Mouse (Mus musculus): Measurements from ENCODE around the gene Lce1f. TPM values are rescaled to one million over a fixed set of nuclear protein-coding genes. Genes with fewer than 3 reads are reported as not detected.

The Lce1f gene
- polyA plus RNA-seq (2014; fragmentation: Nextera tagmentation; extraction: Ambion mirVana), result not detected in 2 replicates

- WGBS, result 70% methylated on average over 3 of the region's 3 CpGs
- Histone ChIP-seq H3K27me3 (ENCODE audit: control insufficient read depth, insufficient read depth, low read length) (no peaks in the 10 kb centered on the region), H3K9me3 (ENCODE audit: control insufficient read depth, low read length) (no peaks in the 10 kb centered on the region), H3K9ac (ENCODE audit: low read length) (no peak within 1 kb of the TSS), H3K27ac (replicated peaks in 1 of 2; ENCODE audit: control insufficient read depth in 1 of 2, insufficient read depth in 1 of 2, low read depth in 2 of 2, low read length in 2 of 2) (no peak within 1 kb of the TSS), H3K36me3 (ENCODE audit: control insufficient read depth, insufficient read depth, low read length) (no peaks in the 10 kb centered on the region), H3K4me1 (ENCODE audit: control insufficient read depth in 2 of 2, insufficient read depth in 2 of 2, low read length in 2 of 2) (no peaks in the 10 kb centered on the region), H3K4me2 (ENCODE audit: low read length) (no peak within 1 kb of the TSS), H3K4me3 (ENCODE audit: control insufficient read depth in 1 of 2, insufficient read depth in 1 of 2, low read depth in 1 of 2, low read length in 2 of 2) (no peak within 1 kb of the TSS)
- ATAC-seq (ENCODE audit: insufficient number of reproducible peaks, insufficient read depth, low FRiP score, low read depth), result no peak
Measured at GRCm38 (mm10) chr3:92720250-92720649, at the start of gene Lce1f. Gene Lce1f, minus strand, starts transcription at chr3:92720350.

GRCm38 (mm10) chr3:92764965-92765364 lies 44.8 kb upstream of the Lce1f start, which contains the start of gene Lce1h:
Gene Lce1h, minus strand, starts transcription at chr3:92765065.
- H3K4me1 ChIP-seq (ENCODE audit: control insufficient read depth in 2 of 2, insufficient read depth in 2 of 2, low read length in 2 of 2), result no peaks in the 10 kb centered on the region
- no peak within 1 kb of the TSS for H3K9ac ChIP-seq (ENCODE audit: low read length)
- H3K9me3 ChIP-seq (ENCODE audit: control insufficient read depth, low read length), result no peaks in the 10 kb centered on the region
- H3K4me3 ChIP-seq (ENCODE audit: control insufficient read depth in 1 of 2, insufficient read depth in 1 of 2, low read depth in 1 of 2, low read length in 2 of 2), result no peak within 1 kb of the TSS
- no peaks in the 10 kb centered on the region for H3K27me3 ChIP-seq (ENCODE audit: control insufficient read depth, insufficient read depth, low read length)
- no peaks in the 10 kb centered on the region for H3K36me3 ChIP-seq (ENCODE audit: control insufficient read depth, insufficient read depth, low read length)
- 70% methylated on average over 1 of the region's 1 CpGs for WGBS
- ATAC-seq (ENCODE audit: insufficient number of reproducible peaks, insufficient read depth, low FRiP score, low read depth), result no peak
- no peak within 1 kb of the TSS for H3K27ac ChIP-seq (replicated peaks in 1 of 2; ENCODE audit: control insufficient read depth in 1 of 2, insufficient read depth in 1 of 2, low read depth in 2 of 2, low read length in 2 of 2)
- no peak within 1 kb of the TSS for H3K4me2 ChIP-seq (ENCODE audit: low read length)

GRCm38 (mm10) chr3:92753197-92753596 lies 33.0 kb upstream of the Lce1f start:
- H3K27ac ChIP-seq (replicated peaks in 1 of 2; ENCODE audit: control insufficient read depth in 1 of 2, insufficient read depth in 1 of 2, low read depth in 2 of 2, low read length in 2 of 2), result no peak overlapping the region
- no peaks in the 10 kb centered on the region for H3K27me3 ChIP-seq (ENCODE audit: control insufficient read depth, insufficient read depth, low read length)
- no peak overlapping the region for H3K9ac ChIP-seq (ENCODE audit: low read length)
- H3K9me3 ChIP-seq (ENCODE audit: control insufficient read depth, low read length), result no peaks in the 10 kb centered on the region
- H3K36me3 ChIP-seq (ENCODE audit: control insufficient read depth, insufficient read depth, low read length), result no peaks in the 10 kb centered on the region
- H3K4me2 ChIP-seq (ENCODE audit: low read length), result no peak overlapping the region
- no peak for ATAC-seq (ENCODE audit: insufficient number of reproducible peaks, insufficient read depth, low FRiP score, low read depth)
- H3K4me1 ChIP-seq (ENCODE audit: control insufficient read depth in 2 of 2, insufficient read depth in 2 of 2, low read length in 2 of 2), result no peaks in the 10 kb centered on the region
- H3K4me3 ChIP-seq (ENCODE audit: control insufficient read depth in 1 of 2, insufficient read depth in 1 of 2, low read depth in 1 of 2, low read length in 2 of 2), result no peak overlapping the region
- 41% methylated on average over 3 of the region's 3 CpGs for WGBS

GRCm38 (mm10) chr3:92752238-92752637 lies 32.1 kb upstream of the Lce1f start, which contains the start of gene Lce1g:
Gene Lce1g, minus strand, starts transcription at chr3:92752338.
- ATAC-seq (ENCODE audit: insufficient number of reproducible peaks, insufficient read depth, low FRiP score, low read depth), result no peak
- no peak within 1 kb of the TSS for H3K4me2 ChIP-seq (ENCODE audit: low read length)
- no peak within 1 kb of the TSS for H3K27ac ChIP-seq (replicated peaks in 1 of 2; ENCODE audit: control insufficient read depth in 1 of 2, insufficient read depth in 1 of 2, low read depth in 2 of 2, low read length in 2 of 2)
- H3K9ac ChIP-seq (ENCODE audit: low read length), result no peak within 1 kb of the TSS
- no peaks in the 10 kb centered on the region for H3K36me3 ChIP-seq (ENCODE audit: control insufficient read depth, insufficient read depth, low read length)
- no peaks in the 10 kb centered on the region for H3K27me3 ChIP-seq (ENCODE audit: control insufficient read depth, insufficient read depth, low read length)
- no peak within 1 kb of the TSS for H3K4me3 ChIP-seq (ENCODE audit: control insufficient read depth in 1 of 2, insufficient read depth in 1 of 2, low read depth in 1 of 2, low read length in 2 of 2)
- 78% methylated on average over 1 of the region's 1 CpGs for WGBS
- no peaks in the 10 kb centered on the region for H3K4me1 ChIP-seq (ENCODE audit: control insufficient read depth in 2 of 2, insufficient read depth in 2 of 2, low read length in 2 of 2)
- H3K9me3 ChIP-seq (ENCODE audit: control insufficient read depth, low read length), result no peaks in the 10 kb centered on the region

DNA sequence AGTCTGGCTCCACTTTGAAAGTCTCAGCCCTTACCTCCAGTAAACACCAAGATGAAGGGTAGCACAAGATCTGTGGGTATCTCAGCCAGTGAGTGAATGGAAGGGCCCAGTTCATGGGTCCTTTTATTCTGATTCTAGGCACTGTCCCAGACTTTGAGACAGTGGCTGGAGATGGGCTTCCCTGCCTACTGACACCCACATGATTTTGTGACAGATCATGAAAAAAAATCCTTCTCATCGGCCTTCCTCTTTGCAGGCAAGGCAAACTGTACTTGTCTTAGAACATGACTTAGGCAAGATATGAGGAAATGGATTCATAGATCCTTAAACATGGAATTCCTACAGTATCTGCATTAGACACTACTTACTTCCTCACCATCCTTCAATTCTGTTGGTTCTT lies 18.8 kb upstream of the Lce1f start, which contains the start of gene Gm38119:
Gene Gm38119 (minus strand): TSS at position 101 of the 400 bp plus-strand sequence.
- Histone ChIP-seq H3K4me2 (ENCODE audit: low read length) (no peak within 1 kb of the TSS), H3K4me3 (ENCODE audit: control insufficient read depth in 1 of 2, insufficient read depth in 1 of 2, low read depth in 1 of 2, low read length in 2 of 2) (no peak within 1 kb of the TSS), H3K4me1 (ENCODE audit: control insufficient read depth in 2 of 2, insufficient read depth in 2 of 2, low read length in 2 of 2) (no peaks in the 10 kb centered on the region), H3K36me3 (ENCODE audit: control insufficient read depth, insufficient read depth, low read length) (no peaks in the 10 kb centered on the region), H3K9ac (ENCODE audit: low read length) (no peak within 1 kb of the TSS), H3K9me3 (ENCODE audit: control insufficient read depth, low read length) (no peaks in the 10 kb centered on the region), H3K27ac (replicated peaks in 1 of 2; ENCODE audit: control insufficient read depth in 1 of 2, insufficient read depth in 1 of 2, low read depth in 2 of 2, low read length in 2 of 2) (no peak within 1 kb of the TSS), H3K27me3 (ENCODE audit: control insufficient read depth, insufficient read depth, low read length) (no peaks in the 10 kb centered on the region)
- WGBS, result 54% methylated on average over 1 of the region's 1 CpGs
- ATAC-seq (ENCODE audit: insufficient number of reproducible peaks, insufficient read depth, low FRiP score, low read depth), result no peak

DNA sequence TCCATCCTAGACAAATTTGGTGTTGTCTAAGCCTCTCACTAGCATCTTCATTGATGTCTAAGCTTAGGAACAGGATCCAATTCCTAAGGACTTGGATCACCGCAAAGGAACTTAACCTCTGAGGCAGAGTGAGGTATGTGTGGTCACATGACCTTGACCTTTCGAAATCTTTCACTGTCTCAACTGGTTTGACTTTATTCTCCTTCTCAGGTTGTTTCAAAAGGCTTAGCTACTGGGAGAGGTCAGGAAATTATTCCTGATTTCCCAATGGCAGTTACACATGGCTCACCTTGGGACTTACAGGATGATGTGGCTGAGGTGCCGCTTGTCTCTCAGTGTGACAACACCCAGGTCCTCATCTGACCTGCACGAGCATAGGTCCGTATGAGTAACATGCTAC lies 2.5 kb upstream of the Lce1f start:
- H3K27ac ChIP-seq (replicated peaks in 1 of 2; ENCODE audit: control insufficient read depth in 1 of 2, insufficient read depth in 1 of 2, low read depth in 2 of 2, low read length in 2 of 2), result no peak overlapping the region
- no peaks in the 10 kb centered on the region for H3K36me3 ChIP-seq (ENCODE audit: control insufficient read depth, insufficient read depth, low read length)
- H3K4me2 ChIP-seq (ENCODE audit: low read length), result no peak overlapping the region
- H3K27me3 ChIP-seq (ENCODE audit: control insufficient read depth, insufficient read depth, low read length), result no peaks in the 10 kb centered on the region
- no peaks in the 10 kb centered on the region for H3K9me3 ChIP-seq (ENCODE audit: control insufficient read depth, low read length)
- 74% methylated on average over 5 of the region's 5 CpGs for WGBS
- H3K9ac ChIP-seq (ENCODE audit: low read length), result no peak overlapping the region
- ATAC-seq (ENCODE audit: insufficient number of reproducible peaks, insufficient read depth, low FRiP score, low read depth), result no peak
- H3K4me3 ChIP-seq (ENCODE audit: control insufficient read depth in 1 of 2, insufficient read depth in 1 of 2, low read depth in 1 of 2, low read length in 2 of 2), result no peak overlapping the region
- H3K4me1 ChIP-seq (ENCODE audit: control insufficient read depth in 2 of 2, insufficient read depth in 2 of 2, low read length in 2 of 2), result no peaks in the 10 kb centered on the region

DNA sequence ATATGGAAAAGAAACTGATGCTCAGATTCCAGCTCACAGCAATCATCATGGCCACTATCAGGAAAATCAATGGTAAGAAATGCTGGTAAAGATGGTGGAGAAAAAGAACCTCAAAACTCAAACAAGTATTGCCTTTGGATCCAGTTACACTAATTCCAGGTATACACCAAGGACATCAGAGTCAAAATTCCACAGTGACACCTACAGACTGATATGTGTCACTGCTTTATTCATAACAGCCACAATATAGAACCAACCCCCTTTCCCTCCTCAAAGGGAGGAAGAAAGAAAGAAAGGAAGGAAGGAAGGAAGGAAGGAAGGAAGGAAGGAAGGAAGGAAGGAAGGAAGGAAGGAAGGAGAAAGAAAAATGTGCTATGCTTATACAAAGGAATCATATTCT lies 5.0 kb downstream of the Lce1f start:
- Histone ChIP-seq H3K27ac (replicated peaks in 1 of 2; ENCODE audit: control insufficient read depth in 1 of 2, insufficient read depth in 1 of 2, low read depth in 2 of 2, low read length in 2 of 2) (no peak overlapping the region), H3K9ac (ENCODE audit: low read length) (no peak overlapping the region), H3K4me3 (ENCODE audit: control insufficient read depth in 1 of 2, insufficient read depth in 1 of 2, low read depth in 1 of 2, low read length in 2 of 2) (no peak overlapping the region), H3K9me3 (ENCODE audit: control insufficient read depth, low read length) (no peaks in the 10 kb centered on the region), H3K27me3 (ENCODE audit: control insufficient read depth, insufficient read depth, low read length) (no peaks in the 10 kb centered on the region), H3K4me2 (ENCODE audit: low read length) (no peak overlapping the region), H3K36me3 (ENCODE audit: control insufficient read depth, insufficient read depth, low read length) (no peaks in the 10 kb centered on the region), H3K4me1 (ENCODE audit: control insufficient read depth in 2 of 2, insufficient read depth in 2 of 2, low read length in 2 of 2) (no peaks in the 10 kb centered on the region)
- ATAC-seq (ENCODE audit: insufficient number of reproducible peaks, insufficient read depth, low FRiP score, low read depth), result no peak

DNA sequence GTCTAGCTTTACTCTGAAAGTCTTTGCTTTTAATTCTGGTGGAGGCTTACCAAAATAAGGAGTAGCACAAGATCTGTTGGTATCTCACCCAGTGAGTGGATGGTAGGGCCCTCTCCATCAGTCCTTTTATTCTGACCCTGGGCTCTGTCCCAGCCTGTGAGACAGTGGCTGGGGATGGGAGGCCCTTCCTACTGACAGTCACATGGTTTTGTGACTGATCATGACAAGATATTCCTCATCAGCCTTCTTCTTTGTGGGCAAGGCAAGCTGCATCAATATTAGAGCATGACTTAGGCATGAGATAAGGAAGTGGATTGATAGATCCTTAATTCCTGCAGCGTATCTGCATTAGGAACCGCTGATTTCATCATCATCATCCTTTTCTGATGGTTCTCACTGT lies 11.2 kb downstream of the Lce1f start, which contains the start of gene Lce1e:
Gene Lce1e (minus strand): TSS at position 101 of the 400 bp plus-strand sequence.
- Histone ChIP-seq H3K27ac (replicated peaks in 1 of 2; ENCODE audit: control insufficient read depth in 1 of 2, insufficient read depth in 1 of 2, low read depth in 2 of 2, low read length in 2 of 2) (no peak within 1 kb of the TSS), H3K4me2 (ENCODE audit: low read length) (no peak within 1 kb of the TSS), H3K9ac (ENCODE audit: low read length) (no peak within 1 kb of the TSS), H3K9me3 (ENCODE audit: control insufficient read depth, low read length) (no peaks in the 10 kb centered on the region), H3K4me1 (ENCODE audit: control insufficient read depth in 2 of 2, insufficient read depth in 2 of 2, low read length in 2 of 2) (no peaks in the 10 kb centered on the region), H3K36me3 (ENCODE audit: control insufficient read depth, insufficient read depth, low read length) (no peaks in the 10 kb centered on the region), H3K4me3 (ENCODE audit: control insufficient read depth in 1 of 2, insufficient read depth in 1 of 2, low read depth in 1 of 2, low read length in 2 of 2) (no peak within 1 kb of the TSS), H3K27me3 (ENCODE audit: control insufficient read depth, insufficient read depth, low read length) (no peaks in the 10 kb centered on the region)
- ATAC-seq (ENCODE audit: insufficient number of reproducible peaks, insufficient read depth, low FRiP score, low read depth), result no peak
- 72% methylated on average over 2 of the region's 2 CpGs for WGBS

All from heart, embryonic 14.5 days (tissue).